Mouse (Mus musculus) C2C12 (cell line): ENCODE results near the gene Cdk17. TPM values are rescaled to one million over a fixed set of nuclear protein-coding genes. Genes with fewer than 3 reads are reported as not detected.
A peak's percentile ranks its signal among the peaks of the same experiment; 100 is the strongest.

Experiments used
- H3K27me3 ChIP-seq: one replicate; pipeline ENCODE4 v1.6.1; 2011; ENCODE audit not compliant: control insufficient read depth, insufficient read depth, insufficient read length
- H3K36me3 ChIP-seq: one replicate; pipeline ENCODE4 v1.6.1; 2011; ENCODE audit not compliant: control insufficient read depth, insufficient read depth
- H3K4me3 ChIP-seq: one replicate; pipeline ENCODE4 v1.5.1; 2011; ENCODE audit warnings: mild to moderate bottlenecking, control low read depth; ENCODE audit not compliant: poor library complexity, insufficient read depth, severe bottlenecking
- H3K79me2 ChIP-seq: one replicate; pipeline ENCODE4 v1.6.1; 2011; ENCODE audit not compliant: control insufficient read depth, insufficient read depth
- H3K79me3 ChIP-seq: one replicate; pipeline ENCODE4 v1.6.1; 2011; ENCODE audit warnings: low read depth, control low read depth
- H3ac ChIP-seq: one replicate; pipeline ENCODE3; 2011; ENCODE audit warnings: low read depth; ENCODE audit not compliant: control insufficient read depth, insufficient read length
- CEBPB ChIP-seq: IDR thresholded peaks from one replicate; pipeline ENCODE4 v1.6.1; 2011; ENCODE audit warnings: low read depth, mild to moderate bottlenecking, control low read depth, moderate library complexity
- CTCF ChIP-seq: IDR thresholded peaks from one replicate; pipeline ENCODE4 v1.5.1; 2011; ENCODE audit not compliant: control insufficient read depth, insufficient read depth, insufficient read length
- FOSL1 ChIP-seq: IDR thresholded peaks from one replicate; pipeline ENCODE4 v1.8.0; 2011; ENCODE audit warnings: mild to moderate bottlenecking, low read length; ENCODE audit not compliant: poor library complexity, insufficient read depth, severe bottlenecking
- MAX ChIP-seq: IDR thresholded peaks from one replicate; pipeline ENCODE4 v1.6.1; 2011; ENCODE audit warnings: mild to moderate bottlenecking, control low read depth
- MYOD1 ChIP-seq: IDR thresholded peaks from one replicate; pipeline ENCODE4 v1.6.1; 2011; ENCODE audit warnings: low read depth; ENCODE audit not compliant: control insufficient read depth, insufficient read length
- MYOG ChIP-seq: IDR thresholded peaks from one replicate; pipeline ENCODE4 v1.6.1; 2011; ENCODE audit not compliant: control insufficient read depth, insufficient read length; ENCODE audit errors: extremely low read depth
- USF1 ChIP-seq: IDR thresholded peaks from one replicate; pipeline ENCODE4 v1.6.1; 2011; ENCODE audit warnings: low read depth, mild to moderate bottlenecking, control low read depth, moderate library complexity
- polyA plus RNA-seq: library from polyadenylated mRNA; unstranded; fragments of >200 nt; fragmentation: generic; extraction: Trizol; gene quantifications from one replicate; pipeline ENCODE4 v1.2.1, GENCODE M21; 2012; ENCODE audit warnings: missing spikeins

Cdk17 gene
- polyA plus RNA-seq, 1 experiment, result 7.4 TPM

- H3K36me3 ChIP-seq, result peaks cover 44% of the 10 kb centered on the region
- peaks cover 28% of the 10 kb centered on the region for H3K79me3 ChIP-seq
- no peaks in the 10 kb centered on the region for H3K27me3 ChIP-seq
- no peak overlapping the region for H3K4me3 ChIP-seq
- no peak for TF ChIP-seq CTCF
- TF ChIP-seq MYOD1, result no peak
- H3ac ChIP-seq, result no peak overlapping the region
- H3K79me2 ChIP-seq, result peaks cover 67% of the 10 kb centered on the region
These were observed 113.6 kb downstream of the Cdk17 start for GRCm38 (mm10) chr10:93274277-93274696.

GRCm38 (mm10) chr10:93275212-93276136 is 114.8 kb downstream of the Cdk17 start:
- Histone ChIP-seq H3K79me2 (peaks cover 67% of the 10 kb centered on the region), H3K79me3 (peaks cover 19% of the 10 kb centered on the region), H3K36me3 (peaks cover 43% of the 10 kb centered on the region), H3K4me3 (no peak overlapping the region), H3ac (peak overlapping the region; percentile 20), H3K27me3 (no peaks in the 10 kb centered on the region)
- TF ChIP-seq MAX, result peak; percentile 56
- no peak for TF ChIP-seq CTCF
- peak; percentile 58 for TF ChIP-seq MYOD1
- TF ChIP-seq FOSL1, result no peak
- TF ChIP-seq USF1, result no peak
- TF ChIP-seq CEBPB, result no peak
- TF ChIP-seq MYOG, result no peak

GRCm38 (mm10) chr10:93276349-93276763 is 115.7 kb downstream of the Cdk17 start:
- Histone ChIP-seq H3ac (no peak overlapping the region), H3K27me3 (no peaks in the 10 kb centered on the region), H3K79me2 (peaks cover 67% of the 10 kb centered on the region), H3K4me3 (no peak overlapping the region), H3K79me3 (peaks cover 18% of the 10 kb centered on the region), H3K36me3 (peaks cover 50% of the 10 kb centered on the region)
- TF ChIP-seq USF1 (no peak), FOSL1 (no peak), CEBPB (no peak), CTCF (no peak), MAX (no peak), MYOG (no peak), MYOD1 (no peak)

- TF ChIP-seq USF1 (no peak), CTCF (no peak), FOSL1 (no peak), MAX (no peak), MYOD1 (no peak), CEBPB (no peak), MYOG (no peak)
- no peak overlapping the region for H3ac ChIP-seq
- H3K36me3 ChIP-seq, result peaks cover 55% of the 10 kb centered on the region
- peaks cover 18% of the 10 kb centered on the region for H3K79me3 ChIP-seq
- no peaks in the 10 kb centered on the region for H3K27me3 ChIP-seq
- peaks cover 69% of the 10 kb centered on the region for H3K79me2 ChIP-seq
- H3K4me3 ChIP-seq, result no peak overlapping the region
These were observed 116.2 kb downstream of the Cdk17 start for GRCm38 (mm10) chr10:93276857-93277256.

GRCm38 (mm10) chr10:93278361-93278760 is 117.7 kb downstream of the Cdk17 start:
- no peak overlapping the region for H3ac ChIP-seq
- no peaks in the 10 kb centered on the region for H3K27me3 ChIP-seq
- peaks cover 21% of the 10 kb centered on the region for H3K79me3 ChIP-seq
- TF ChIP-seq FOSL1, result no peak
- no peak for TF ChIP-seq MYOG
- TF ChIP-seq MAX, result no peak
- TF ChIP-seq CTCF, result no peak
- TF ChIP-seq MYOD1, result no peak
- TF ChIP-seq USF1, result no peak
- peaks cover 70% of the 10 kb centered on the region for H3K36me3 ChIP-seq
- no peak overlapping the region for H3K4me3 ChIP-seq
- H3K79me2 ChIP-seq, result peaks cover 82% of the 10 kb centered on the region

GRCm38 (mm10) chr10:93279062-93279461 is 118.4 kb downstream of the Cdk17 start:
- H3K4me3 ChIP-seq, result no peak overlapping the region
- H3K36me3 ChIP-seq, result peaks cover 77% of the 10 kb centered on the region
- H3K79me3 ChIP-seq, result peaks cover 22% of the 10 kb centered on the region
- H3ac ChIP-seq, result no peak overlapping the region
- no peaks in the 10 kb centered on the region for H3K27me3 ChIP-seq
- TF ChIP-seq MYOG (no peak), MYOD1 (no peak), CTCF (no peak), CEBPB (no peak), FOSL1 (no peak), USF1 (no peak), MAX (no peak)
- H3K79me2 ChIP-seq, result peaks cover 88% of the 10 kb centered on the region
